Mouse (Mus musculus) ovary, adult 18-20 months (tissue): ENCODE results near the gene Adamtsl2.

Source experiments
- DNase-seq: peaks from one replicate; pipeline ENCODE4 v3.0.0; 2022; ENCODE audit warnings: low spot score, mixed read lengths

Adamtsl2 gene

DNA sequence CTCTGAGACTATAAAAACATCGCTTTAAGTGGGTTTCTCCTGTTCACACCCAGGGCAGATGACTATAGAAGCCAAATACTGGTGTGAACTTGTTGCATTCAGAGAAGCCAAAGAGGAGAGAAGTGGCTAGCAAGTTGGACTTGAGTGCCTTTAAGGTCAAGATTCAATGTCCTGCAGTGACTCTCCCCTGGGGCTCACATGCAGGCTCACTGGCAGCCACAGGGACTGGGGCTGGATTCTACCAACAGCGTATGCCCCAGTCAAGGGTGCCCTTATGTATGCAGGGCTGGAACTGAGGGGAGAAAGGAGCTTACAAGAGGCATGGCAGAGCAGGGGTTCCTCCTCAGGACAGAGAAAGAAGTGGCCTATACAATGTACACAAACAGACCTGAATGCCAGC is 40.6 kb downstream of the Adamtsl2 start:
- DNase-seq = no peak

DNA sequence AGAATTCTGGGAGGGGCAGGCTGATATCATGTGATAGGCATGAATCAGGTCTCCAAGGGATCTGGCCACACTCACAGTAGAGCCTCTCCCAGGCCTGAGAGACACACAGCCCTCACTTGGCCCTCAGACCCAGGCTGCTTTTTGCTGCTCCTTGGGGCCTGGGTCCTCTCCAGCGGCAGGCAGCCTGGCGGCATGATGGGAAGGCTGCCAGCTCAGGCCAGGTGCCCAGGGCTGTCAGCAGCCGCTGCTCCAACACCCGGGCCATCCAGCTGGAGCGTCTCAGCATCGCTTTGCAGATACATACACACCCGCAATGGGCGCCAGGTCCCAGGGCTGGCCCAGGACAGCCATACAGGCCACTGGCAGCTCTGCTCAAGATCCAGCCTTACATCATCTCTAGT is 41.1 kb downstream of the Adamtsl2 start:
- DNase-seq = no peak

DNA sequence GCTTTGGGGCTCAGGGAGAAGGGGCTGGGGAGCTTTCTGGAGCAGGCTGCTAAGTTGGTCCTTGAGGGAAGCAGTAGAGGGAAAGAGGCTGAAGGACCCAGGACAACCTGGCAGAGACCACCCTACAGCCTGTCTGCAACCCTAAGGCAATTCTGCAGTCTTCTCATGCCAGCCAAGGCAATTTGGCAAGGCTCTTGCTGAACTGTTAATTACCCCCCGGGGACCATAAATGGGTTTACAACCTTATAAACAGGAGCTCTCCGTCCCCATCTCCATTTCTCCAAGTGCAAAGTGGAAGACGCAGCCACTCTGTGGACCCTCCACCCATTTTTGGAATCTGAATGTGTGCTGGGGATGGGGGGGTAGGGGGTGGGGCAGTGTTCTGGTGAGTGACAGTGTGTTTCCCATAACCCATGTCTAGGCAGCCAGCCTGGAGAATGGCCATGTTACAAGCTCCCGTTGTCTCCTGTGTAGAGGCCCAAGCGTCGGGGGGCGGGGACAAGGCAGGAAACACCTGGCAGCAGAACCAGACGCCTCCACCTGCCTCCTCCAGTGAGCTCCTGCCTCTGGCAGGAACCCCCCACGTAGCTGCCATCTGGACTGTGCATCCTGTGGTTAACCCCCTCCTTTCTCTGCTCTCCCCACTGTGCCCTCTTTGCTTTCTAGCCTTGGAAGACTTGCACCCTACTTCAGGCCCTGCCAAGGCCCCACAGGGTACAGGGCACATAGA is 42.6 kb downstream of the Adamtsl2 start:
- no peak for DNase-seq

DNA sequence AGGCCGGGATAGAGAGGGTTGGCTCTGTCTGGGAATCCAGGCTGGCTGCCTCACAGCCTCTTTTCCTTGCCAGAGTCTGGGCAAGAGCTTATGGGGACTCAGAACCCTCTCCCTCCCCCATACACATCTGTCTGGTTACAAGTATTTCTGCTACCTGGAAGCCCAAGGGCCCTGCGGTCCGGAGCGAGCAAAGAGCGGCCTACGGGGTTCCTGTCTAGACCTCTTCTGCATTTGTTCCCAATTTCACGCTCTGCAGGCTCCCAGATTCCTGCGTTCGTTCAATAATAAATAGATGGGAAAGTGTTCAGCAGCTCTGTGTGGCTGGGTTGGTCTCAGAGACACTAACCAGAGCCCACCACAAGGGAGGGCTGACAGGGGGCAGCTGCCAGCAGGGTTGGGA is 43.4 kb downstream of the Adamtsl2 start:
- no peak for DNase-seq

DNA sequence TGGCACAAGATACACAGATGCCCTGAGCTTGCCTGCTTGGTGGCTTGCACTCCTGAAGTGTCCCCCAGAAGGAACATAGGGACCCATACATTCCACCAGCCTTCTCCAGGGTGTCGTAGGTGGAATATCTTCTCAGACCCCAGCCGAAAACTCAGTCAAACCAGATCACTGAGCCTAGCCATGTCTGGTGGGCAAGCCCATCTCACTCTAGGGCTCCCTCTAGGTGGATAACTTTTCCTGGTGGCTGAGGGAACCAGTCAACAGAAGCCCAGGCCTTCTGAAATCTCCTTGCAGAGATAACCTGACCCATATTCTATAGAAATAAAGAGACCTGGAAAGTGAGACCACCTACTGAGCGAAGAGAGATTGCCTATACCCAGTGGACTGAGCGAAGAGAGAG is 43.9 kb downstream of the Adamtsl2 start:
- no peak for DNase-seq

DNA sequence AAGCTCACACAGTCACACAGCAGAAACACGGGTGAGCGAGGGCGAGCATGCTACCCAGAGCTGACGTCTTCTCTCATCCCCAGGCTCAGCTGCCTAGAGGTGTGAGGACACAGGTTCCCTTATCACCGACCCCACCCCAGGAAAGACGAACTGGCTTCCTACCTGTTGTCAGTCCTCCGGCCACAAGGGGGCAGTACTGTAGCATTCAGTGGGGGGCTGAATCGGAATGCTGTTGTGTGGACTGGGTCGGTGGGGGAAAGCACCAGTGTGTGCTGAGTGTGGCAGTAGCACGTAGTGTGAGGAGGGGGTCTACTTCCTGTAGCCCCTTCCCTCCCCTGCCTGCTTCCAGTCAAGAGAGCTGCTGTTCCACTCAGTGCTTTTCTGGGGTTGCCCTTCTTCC is 46.8 kb downstream of the Adamtsl2 start:
- DNase-seq = no peak

DNA sequence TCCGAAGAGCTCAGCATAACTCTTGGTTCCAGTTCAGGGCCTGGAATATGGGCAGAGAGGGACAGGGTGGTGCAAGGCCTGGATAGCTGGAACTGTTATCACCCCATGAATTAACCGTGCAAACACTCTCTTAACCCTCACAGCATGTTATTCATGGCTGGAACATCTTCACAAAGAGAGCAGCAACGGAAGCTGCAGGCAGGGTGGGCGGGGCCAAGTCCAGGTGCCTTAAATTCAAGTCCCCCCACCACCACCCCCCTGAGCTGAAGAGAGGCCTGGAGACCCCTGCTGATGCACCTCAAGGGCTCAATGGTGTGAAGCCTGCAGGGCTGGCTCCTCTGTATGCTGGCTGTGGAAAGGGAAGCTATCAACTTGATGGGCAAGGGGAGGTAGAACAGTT is 47.3 kb downstream of the Adamtsl2 start:
- DNase-seq = no peak

DNA sequence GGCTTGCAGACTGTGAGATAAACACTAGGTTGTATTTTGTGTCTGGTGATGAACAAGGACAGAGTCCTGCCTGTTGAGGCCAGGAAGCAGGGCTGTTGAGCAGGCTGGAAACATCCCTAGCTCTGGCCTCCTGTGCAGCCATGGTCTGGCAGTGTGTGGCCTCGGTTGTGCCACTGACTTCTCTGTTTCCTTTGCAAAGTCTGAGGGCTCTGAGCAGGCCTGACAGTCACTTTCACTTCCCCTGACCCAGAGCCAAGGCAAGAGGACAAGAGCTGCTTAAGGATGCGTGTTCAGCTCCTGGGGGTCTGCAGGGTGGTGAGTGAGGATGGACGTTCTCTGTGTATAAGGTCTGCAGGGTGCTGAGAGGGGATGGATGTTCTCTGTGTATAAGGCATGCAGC is 49.8 kb downstream of the Adamtsl2 start:
- DNase-seq = no peak

DNA sequence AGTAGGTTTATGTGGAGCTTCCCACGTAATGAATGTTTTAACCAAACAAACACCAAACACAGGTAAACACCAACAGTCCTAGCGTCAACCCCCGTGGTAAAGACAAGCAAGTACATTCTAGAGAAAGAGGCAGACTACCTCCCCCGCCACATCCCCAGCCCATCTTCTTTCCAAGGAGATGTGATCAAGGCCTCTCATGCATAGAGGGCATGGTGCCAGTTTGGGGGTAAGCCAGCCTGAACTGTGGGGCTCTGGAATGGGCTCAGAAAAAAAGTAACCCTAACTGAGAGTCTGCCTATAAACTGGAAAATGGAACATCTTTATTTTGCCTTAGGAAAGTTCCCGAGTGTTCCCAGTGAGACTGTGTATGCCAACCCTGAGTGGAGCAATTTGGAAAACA is 56.8 kb downstream of the Adamtsl2 start:
- no peak for DNase-seq

DNA sequence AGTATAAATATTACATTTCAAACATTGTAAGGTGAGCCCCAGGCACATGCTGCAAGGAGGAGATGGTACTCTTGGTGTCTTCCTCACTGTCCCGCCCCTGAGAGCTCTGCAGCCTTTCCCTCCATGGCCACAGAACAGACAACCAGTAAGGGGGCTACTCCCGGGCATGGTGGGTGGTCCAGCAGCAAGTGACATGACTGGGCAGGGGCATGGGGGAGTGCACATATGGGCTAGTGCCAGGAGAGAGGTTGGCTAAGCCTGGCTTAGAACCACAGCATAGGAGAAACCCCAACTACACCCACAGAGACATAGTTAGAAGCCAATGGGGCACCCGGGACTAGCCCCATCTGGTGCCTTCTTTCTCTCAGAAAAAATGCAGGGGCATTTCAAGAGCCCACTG is 57.2 kb downstream of the Adamtsl2 start:
- DNase-seq = no peak

DNA sequence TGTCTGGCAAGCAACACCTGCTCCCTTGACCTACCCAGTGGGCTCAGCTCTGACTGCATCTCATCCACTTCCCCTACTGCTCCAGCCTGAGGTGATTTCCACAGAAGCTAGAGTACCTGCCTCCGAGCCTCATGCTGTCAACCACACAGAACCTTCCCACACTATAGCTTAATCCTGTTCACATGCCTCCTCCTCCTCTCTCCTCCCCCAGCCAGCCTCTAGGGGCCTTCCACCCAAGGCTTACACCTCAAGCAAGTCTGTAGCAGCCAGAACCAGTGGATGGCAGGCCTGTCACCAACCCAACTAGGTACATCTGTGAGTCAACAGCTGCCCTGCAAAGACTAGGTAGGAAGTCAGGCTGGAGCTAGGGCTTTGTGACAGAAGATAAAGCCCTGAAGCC is 57.6 kb downstream of the Adamtsl2 start:
- DNase-seq = no peak

DNA sequence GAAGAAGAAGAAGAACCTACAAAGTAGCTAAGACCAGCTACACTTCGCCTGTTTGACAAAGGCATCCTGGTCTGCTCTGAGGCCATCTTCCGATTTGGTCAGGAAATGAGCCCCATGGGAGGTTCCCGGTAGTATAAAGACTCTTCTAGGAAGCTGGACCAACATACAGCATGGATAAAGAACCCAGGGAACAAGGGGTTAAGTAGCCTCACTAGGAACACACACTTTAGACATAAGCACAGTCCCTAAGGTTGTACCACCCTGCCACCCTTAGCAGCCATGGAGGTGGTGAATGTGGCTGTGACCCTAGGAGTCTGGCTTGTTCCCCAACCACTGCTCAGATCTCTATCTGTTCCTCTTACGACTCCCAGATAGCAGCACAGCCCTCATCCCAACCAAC is 59.2 kb downstream of the Adamtsl2 start:
- no peak for DNase-seq

DNA sequence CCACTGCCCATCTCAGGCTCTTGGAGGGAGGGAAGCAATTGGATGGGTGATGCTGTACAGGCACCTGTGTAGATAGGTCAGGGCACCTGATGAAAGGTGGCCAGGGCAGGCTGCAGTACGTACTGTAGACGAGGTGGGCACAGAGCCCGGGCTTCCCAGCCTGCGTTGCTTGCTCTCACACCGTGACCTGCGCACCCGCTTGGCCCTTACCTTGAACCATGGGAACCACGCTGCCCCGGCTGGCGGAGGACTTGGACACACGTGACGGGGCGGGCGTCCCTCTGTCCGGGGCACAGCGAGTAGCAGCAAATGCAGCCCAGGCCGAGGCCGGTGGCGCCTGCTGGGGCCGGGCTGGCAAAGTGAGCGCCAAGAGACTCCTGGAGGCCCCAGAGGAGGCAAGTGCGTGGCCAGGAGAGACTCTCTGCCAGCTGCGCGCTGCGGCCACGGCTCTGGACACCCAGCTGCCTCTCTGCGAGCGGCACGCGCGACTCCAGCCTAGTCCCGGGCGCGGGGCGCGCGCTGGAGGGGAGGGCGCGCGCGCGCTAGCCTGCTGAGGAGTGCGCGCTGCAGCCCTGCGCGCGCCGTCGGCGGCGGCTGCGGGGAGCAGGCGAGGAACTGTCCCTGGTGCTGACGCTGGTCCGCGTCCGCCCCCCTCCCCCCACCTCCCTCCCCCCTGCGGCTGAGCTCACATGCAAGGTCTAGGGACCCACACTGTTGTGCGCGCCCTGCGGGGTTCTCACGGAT is 62.9 kb downstream of the Adamtsl2 start, which contains the start of gene Fam163b:
Gene Fam163b, minus strand, starts transcription at position 542 of the 744 bp plus-strand sequence.
- DNase-seq = no peak

DNA sequence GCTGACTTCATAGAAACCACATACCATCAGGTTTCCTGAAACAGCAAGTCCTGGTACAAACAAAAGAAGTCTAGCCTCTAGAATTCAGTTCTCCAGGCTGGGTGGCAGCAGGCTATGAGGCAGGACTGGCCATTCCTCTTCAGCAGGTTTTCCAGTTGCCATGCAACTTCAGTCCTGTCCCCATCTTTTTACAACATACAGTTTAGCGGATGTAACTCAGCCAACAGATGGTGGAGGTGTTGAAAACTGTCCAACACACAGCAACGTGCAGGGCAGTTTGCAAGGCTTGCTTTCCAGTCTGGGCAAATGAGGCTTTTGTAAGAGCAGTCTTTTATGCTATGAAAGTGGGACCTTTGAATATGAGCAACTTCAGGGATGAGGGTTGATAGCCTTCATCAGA is 65.8 kb downstream of the Adamtsl2 start:
- DNase-seq = no peak

DNA sequence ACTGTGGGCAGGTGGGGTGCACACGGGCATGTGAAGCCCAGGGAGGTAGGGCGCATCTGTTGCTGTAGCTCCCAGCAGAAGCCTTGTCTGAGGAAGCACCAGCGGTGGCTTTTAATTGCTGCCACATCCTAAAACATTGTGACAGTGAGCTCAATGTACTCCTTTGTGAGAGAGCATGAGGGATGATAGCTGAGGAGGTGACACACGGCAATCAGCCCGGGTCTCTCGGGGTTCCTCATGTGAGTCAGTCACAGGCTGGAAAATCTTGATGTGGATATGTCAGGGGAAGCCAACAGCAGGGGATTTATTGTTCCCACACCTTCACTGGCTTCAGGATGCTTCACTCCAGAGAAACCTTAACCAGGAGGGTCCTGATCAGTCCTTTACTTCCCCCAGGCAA is 67.7 kb downstream of the Adamtsl2 start:
- no peak for DNase-seq

DNA sequence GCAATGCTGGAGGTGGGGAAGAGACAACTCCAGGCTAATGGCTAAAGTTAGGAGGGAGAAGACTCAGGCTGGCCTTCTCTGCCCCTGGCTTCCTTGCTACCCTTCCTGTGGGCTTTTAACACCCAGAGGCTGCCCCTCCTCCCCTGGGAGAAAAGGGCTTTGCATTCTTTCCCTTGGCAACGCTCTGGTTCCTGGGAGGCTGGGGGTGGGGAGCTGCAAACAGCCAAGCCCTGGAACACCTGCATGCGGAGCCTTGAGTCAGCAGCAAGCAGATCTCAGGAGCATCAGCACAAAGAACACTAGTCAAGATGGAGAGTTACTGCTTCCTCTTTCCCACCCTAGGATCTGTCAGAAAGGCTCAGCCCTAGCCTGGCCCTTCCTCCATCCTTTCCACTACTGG is 70.3 kb downstream of the Adamtsl2 start:
- no peak for DNase-seq

DNA sequence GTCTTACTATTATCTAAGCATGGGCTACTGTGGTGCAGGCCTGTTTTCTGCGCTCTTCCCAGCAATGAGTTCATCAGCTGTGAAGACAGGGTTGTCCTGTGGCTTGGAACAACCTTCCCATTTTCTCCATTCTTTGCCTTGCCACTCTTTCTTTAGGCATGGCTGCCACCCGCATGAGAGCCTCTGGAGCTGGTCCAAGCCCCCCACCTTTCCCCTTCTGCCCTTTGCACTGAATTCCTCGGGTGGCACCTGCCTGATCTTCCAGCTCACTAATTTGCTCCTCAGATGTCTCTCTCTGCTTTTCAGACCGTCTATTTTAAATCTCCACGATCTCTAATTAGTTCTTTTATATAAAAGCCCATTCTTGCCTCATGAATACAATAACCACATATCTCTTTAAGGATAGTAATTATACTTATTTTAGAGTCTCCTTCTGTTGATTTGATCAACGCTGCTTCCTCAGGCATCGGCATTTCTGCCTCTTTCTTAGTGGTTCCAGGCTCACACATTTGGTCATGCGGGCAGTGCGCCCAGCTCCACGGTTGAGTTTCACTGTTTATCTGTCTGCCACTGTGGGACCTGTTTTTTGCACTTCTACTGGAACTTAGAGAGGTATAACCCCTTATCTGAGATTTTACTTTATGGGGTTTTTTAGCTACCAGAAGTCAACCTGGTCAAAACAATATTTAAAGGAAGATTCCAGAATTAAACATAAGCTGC is 75.4 kb downstream of the Adamtsl2 start:
- no peak for DNase-seq

DNA sequence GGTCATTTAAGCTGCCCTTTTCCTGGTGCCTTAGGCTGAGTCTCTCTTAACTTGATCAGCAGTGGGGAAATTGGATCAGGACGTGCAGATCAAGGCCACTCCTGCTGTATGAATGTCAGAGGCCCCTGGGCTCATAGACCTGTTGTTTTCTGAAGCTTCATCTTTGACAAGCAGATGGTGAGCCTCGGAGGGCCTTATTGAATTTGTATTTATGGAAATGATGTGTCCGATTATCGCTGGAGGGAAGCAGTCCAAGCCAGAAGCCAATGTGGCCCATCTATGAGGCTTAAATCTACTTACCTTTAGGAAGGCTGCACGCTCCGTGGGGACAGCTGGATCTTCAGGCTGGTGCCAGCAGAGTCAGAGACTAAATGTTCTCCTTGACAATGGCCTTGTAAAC is 77.4 kb downstream of the Adamtsl2 start:
- no peak for DNase-seq
